Mouse (Mus musculus) forebrain, embryonic 12.5 days (tissue): ENCODE data around the gene Scgb1b30. TPM values are rescaled to one million over a fixed set of nuclear protein-coding genes. Genes with fewer than 3 reads are reported as not detected.

Source experiments
- ATAC-seq: fragments of 200-750 bp; cut with Nextera tagmentation; 2 replicates; pipeline ENCODE4 v1.8.0; 2017; ENCODE audit warnings: moderate TSS enrichment; ENCODE audit not compliant: low FRiP score
- H3K27ac ChIP-seq: fragments of 300-500 bp; sonication (generic); 2 replicates; pipeline ENCODE4 v1.5.1; 2016; ENCODE audit warnings: mild to moderate bottlenecking
- H3K27me3 ChIP-seq: fragments of 300-500 bp; sonication (generic); 2 replicates; pipeline ENCODE4 v1.6.1; 2016; ENCODE audit warnings: mild to moderate bottlenecking
- H3K36me3 ChIP-seq: fragments of 300-500 bp; sonication (generic); replicated peaks from 2 replicates; pipeline ENCODE4 v1.6.1; 2016; ENCODE audit warnings: mild to moderate bottlenecking
- H3K4me1 ChIP-seq: fragments of 300-500 bp; sonication (generic); 2 replicates; pipeline ENCODE4 v1.6.1; 2016
- H3K4me2 ChIP-seq: fragments of 300-500 bp; sonication (generic); 2 replicates; pipeline ENCODE4 v1.6.1; 2016; ENCODE audit warnings: mild to moderate bottlenecking, moderate library complexity
- H3K4me3 ChIP-seq: fragments of 300-500 bp; sonication (generic); replicated peaks from 2 replicates; pipeline ENCODE4 v1.5.1; 2016; ENCODE audit warnings: mild to moderate bottlenecking
- H3K9ac ChIP-seq: fragments of 300-500 bp; sonication (generic); 2 replicates; pipeline ENCODE4 v1.6.1; 2016; ENCODE audit warnings: mild to moderate bottlenecking
- H3K9me3 ChIP-seq: fragments of 300-500 bp; sonication (generic); 2 replicates; pipeline ENCODE4 v1.6.1; 2016
- WGBS: fragments of 180-500 bp; shearing (Covaris S2); methylation state at CpG from one replicate; pipeline ENCODE4 v1.1.7; 2016; 5-methylcytosine and 5-hydroxymethylcytosine counted together
- polyA plus RNA-seq: library from polyadenylated mRNA; unstranded; fragments of >200 nt; fragmentation: Nextera tagmentation; extraction: Ambion mirVana; gene quantifications from 2 replicates; pipeline ENCODE4 v1.2.1, GENCODE M21; 2016

Gene Scgb1b30
- polyA plus RNA-seq, 1 experiment from 2014 or later: not detected

DNA sequence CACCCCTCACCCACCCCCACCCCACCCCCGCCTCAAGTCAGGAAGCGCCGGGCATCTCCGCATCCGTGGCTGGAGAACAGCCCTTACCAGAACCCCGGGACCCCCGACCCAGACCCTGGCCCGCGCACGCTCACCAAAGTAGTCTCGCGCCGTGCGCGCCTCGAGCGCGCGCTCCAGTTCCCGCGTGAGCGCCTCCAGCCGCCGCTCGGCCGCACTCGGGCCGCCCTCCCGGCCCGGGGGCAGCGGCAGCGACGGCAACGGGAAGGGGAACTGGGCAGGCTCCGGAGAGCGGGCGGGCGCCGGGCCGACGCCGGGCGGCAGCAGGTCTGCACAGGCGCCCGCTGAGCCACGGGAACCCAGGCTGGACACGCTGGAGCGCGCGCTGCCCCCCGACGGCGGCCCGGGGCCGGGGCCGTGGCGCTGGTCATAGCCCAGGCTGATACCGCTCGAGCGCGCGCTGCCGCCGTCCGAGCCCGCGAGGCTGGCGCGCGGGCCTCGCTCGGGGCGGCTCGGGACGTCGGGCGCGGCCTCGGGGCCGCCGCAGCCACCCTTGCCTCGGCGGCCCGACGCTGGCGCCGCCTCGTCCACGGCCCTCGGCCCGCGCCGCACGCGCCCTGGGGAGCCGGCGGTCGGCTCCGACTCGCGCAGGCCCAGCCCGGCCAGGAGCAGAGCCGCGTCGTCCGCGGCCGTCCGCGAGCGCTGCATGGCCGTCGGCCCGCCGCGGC is 37.3 kb downstream of the Scgb1b30 start:
- ATAC-seq: peak; percentile 75
- peaks cover 28% of the 10 kb centered on the region for H3K4me1 ChIP-seq
- peaks cover 5% of the 10 kb centered on the region; the same call in 1 of the 2 replicates for H3K36me3 ChIP-seq
- under 1% methylated on average over 77 of the region's 116 CpGs for WGBS
- H3K27ac ChIP-seq: peak overlapping the region; percentile 59
- H3K4me3 ChIP-seq: peak overlapping the region; percentile 83
- peak overlapping the region; percentile 90 for H3K9ac ChIP-seq
- no peaks in the 10 kb centered on the region for H3K9me3 ChIP-seq
- no peaks in the 10 kb centered on the region for H3K27me3 ChIP-seq
- peak overlapping the region; percentile 70 for H3K4me2 ChIP-seq

DNA sequence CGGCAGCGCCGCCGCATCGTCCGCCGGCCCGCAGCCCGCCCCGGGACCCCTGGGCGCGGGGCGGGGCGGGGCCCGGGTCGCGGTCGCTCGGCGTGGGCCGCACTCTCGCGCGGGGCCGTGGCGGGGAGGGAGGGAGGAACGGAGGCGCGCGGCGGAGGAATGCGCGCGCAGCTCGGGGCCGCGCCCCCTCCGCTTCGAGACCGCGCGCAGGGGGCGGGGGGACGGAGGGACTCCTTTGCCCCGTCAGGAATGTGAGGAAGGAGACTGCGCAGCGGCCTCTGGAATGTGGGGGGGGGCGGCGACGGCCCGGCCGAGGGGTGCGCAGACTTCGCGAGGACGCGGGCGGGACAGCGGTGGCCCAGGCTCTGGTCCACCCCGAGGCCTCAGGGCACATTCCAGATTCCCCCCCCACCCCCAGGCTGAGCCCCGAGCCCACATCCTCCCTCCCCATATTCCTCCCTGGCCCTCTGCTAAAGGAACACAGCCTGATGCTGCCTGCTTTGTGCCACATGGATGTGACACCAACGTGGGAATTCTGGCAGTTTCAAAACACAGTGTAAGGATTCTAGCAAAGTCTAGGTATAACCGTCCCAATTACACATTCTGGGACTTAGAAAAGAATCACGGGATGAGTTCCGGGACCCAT is 38.0 kb downstream of the Scgb1b30 start, which contains the start of gene Wtip:
TSS of gene Wtip (minus strand) at position 152 of the 646 bp plus-strand sequence.
- no peaks in the 10 kb centered on the region for H3K9me3 ChIP-seq
- WGBS: 1% methylated on average over 54 of the region's 65 CpGs
- H3K27ac ChIP-seq: peak within 1 kb of the TSS; percentile 59

DNA sequence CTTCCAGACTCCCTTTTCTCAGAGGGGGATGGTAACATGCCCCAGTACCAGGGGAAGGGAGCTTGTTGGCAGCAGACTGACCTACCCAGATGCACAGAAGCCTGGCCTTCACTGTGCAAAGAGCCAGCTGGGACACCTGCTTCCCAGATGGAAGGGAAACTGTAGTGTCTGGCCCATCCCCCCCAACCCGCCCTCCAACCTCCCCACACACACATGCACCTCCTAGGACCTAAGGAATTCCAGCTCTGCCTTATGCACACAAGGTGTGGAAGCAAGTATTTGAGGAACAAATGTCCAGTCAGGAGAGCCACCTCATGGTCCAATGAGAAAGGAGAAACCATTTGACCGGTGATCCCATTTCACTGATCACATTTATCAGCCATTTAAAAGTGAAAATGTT is 39.1 kb downstream of the Scgb1b30 start:
- H3K27ac ChIP-seq: no peak overlapping the region
- H3K9me3 ChIP-seq: no peaks in the 10 kb centered on the region
- 91% methylated on average over 2 of the region's 2 CpGs for WGBS
- H3K4me3 ChIP-seq: no peak overlapping the region
- H3K36me3 ChIP-seq: no peaks in the 10 kb centered on the region
- no peak for ATAC-seq
- peaks cover 28% of the 10 kb centered on the region for H3K4me1 ChIP-seq
- no peaks in the 10 kb centered on the region for H3K27me3 ChIP-seq
- no peak overlapping the region for H3K9ac ChIP-seq
- no peak overlapping the region for H3K4me2 ChIP-seq

More for the DNA sequence above, 38.0 kb downstream of the Scgb1b30 start, which contains the start of gene Wtip:
- H3K27me3 ChIP-seq: no peaks in the 10 kb centered on the region
- H3K4me3 ChIP-seq: peak within 1 kb of the TSS; percentile 83
- peaks cover 28% of the 10 kb centered on the region for H3K4me1 ChIP-seq
- peak; percentile 90 for ATAC-seq
- H3K36me3 ChIP-seq: no peaks in the 10 kb centered on the region
- peak within 1 kb of the TSS; percentile 70 for H3K4me2 ChIP-seq
- peak within 1 kb of the TSS; percentile 90 for H3K9ac ChIP-seq

GRCm38 (mm10) chr7:34139493-34139892 is 44.3 kb downstream of the Scgb1b30 start:
- no peaks in the 10 kb centered on the region for H3K9me3 ChIP-seq
- no peak overlapping the region for H3K9ac ChIP-seq
- H3K27me3 ChIP-seq: no peaks in the 10 kb centered on the region
- H3K36me3 ChIP-seq: peaks cover 46% of the 10 kb centered on the region
- no peaks in the 10 kb centered on the region for H3K4me1 ChIP-seq
- no peak for ATAC-seq
- no peak overlapping the region for H3K27ac ChIP-seq
- WGBS: 88% methylated on average over 6 of the region's 6 CpGs
- no peak overlapping the region for H3K4me3 ChIP-seq
- no peak overlapping the region for H3K4me2 ChIP-seq

DNA sequence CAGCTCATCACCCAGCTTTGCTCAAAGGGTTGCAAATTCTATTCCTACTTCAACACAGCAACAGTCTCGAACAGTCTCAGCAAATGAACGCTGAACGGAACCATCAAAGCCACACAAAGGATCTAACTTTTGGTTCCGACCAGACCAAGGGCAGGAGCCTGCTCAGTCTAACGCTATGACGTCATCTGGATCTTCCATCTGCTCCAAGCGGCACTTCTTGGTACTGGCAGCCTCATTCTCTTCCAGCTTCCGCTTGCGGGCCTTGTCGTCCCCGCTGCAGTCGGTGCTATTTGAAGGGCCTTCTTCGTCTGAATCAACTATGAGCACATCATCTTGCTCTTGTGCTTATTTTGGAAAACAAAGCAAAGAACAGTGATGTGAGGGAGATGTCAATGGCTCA is 45.9 kb downstream of the Scgb1b30 start:
- Histone ChIP-seq H3K27ac (no peak overlapping the region), H3K4me1 (no peaks in the 10 kb centered on the region), H3K9me3 (no peaks in the 10 kb centered on the region), H3K36me3 (peaks cover 61% of the 10 kb centered on the region), H3K4me3 (no peak overlapping the region), H3K27me3 (no peaks in the 10 kb centered on the region), H3K9ac (no peak overlapping the region), H3K4me2 (no peak overlapping the region)
- no peak for ATAC-seq
- 97% methylated on average over 13 of the region's 13 CpGs for WGBS

- Histone ChIP-seq H3K27ac (no peak overlapping the region), H3K36me3 (peaks cover 95% of the 10 kb centered on the region), H3K9ac (no peak overlapping the region), H3K4me1 (no peaks in the 10 kb centered on the region), H3K27me3 (no peaks in the 10 kb centered on the region), H3K4me3 (no peak overlapping the region), H3K4me2 (no peak overlapping the region), H3K9me3 (no peaks in the 10 kb centered on the region)
- no peak for ATAC-seq
- WGBS: 93% methylated on average over 4 of the region's 4 CpGs
Observed at GRCm38 (mm10) chr7:34147193-34147592, 52.0 kb downstream of the Scgb1b30 start.

Other genes with a start within 250 kb of the Scgb1b30 start
- gene Scgb2b26, start 150.4 kb upstream of the Scgb1b30 start, polyA plus RNA-seq: not detected in 2 replicates
- gene Scgb2b27, start 81.5 kb upstream of the Scgb1b30 start, polyA plus RNA-seq: not detected in 2 replicates
- not detected in 2 replicates for gene Scgb1b27, start 73.9 kb upstream of the Scgb1b30 start, polyA plus RNA-seq
- gene Wtip, start 37.8 kb downstream of the Scgb1b30 start, polyA plus RNA-seq: 3.8 and 4.4 TPM in 2 replicates
- gene Uba2, start 74.2 kb downstream of the Scgb1b30 start, polyA plus RNA-seq: 251 and 253 TPM in 2 replicates
- 64.1 and 67.5 TPM in 2 replicates for gene Pdcd2l, start 101.2 kb downstream of the Scgb1b30 start, polyA plus RNA-seq
- 260 and 266 TPM in 2 replicates for gene Gpi1, start 134.9 kb downstream of the Scgb1b30 start, polyA plus RNA-seq
- not detected in 2 replicates for gene Gm6096, start 155.6 kb downstream of the Scgb1b30 start, polyA plus RNA-seq
- 33.4 and 33.5 TPM in 2 replicates for gene 4931406P16Rik, start 218.1 kb downstream of the Scgb1b30 start, polyA plus RNA-seq